Mouse (Mus musculus) forebrain, postnatal 0 days (tissue): ENCODE results near the gene Rhbdf1. TPM values are rescaled to one million over a fixed set of nuclear protein-coding genes. Genes with fewer than 3 reads are reported as not detected.
"Not testable (repeated sequence)": the region's sequence is repeated elsewhere in the genome, so short reads cannot be mapped to it uniquely, and the experiment has no call there.

ENCODE experiments used
- ATAC-seq: fragments of 200-750 bp; cut with Nextera tagmentation; 2 replicates; pipeline ENCODE4 v1.8.0; 2017; ENCODE audit warnings: mild to moderate bottlenecking, moderate library complexity
- DNase-seq: peaks from one replicate; pipeline ENCODE4 v3.0.0-alpha.2; 2015
- H3K27ac ChIP-seq: fragments of 300-500 bp; sonication (generic); 2 replicates; pipeline ENCODE4 v1.5.1; 2014; ENCODE audit warnings: low read depth, mild to moderate bottlenecking, antibody characterized with exemption, low read length, moderate library complexity, mixed read lengths
- H3K27me3 ChIP-seq: fragments of 300-500 bp; sonication (generic); 2 replicates; pipeline ENCODE4 v1.6.1; 2014; ENCODE audit warnings: mild to moderate bottlenecking, low read length, mixed read lengths; ENCODE audit not compliant: insufficient read depth
- H3K36me3 ChIP-seq: fragments of 300-500 bp; sonication (generic); 2 replicates; pipeline ENCODE4 v1.6.1; 2014; ENCODE audit warnings: mild to moderate bottlenecking, moderate library complexity; ENCODE audit not compliant: insufficient read depth
- H3K4me1 ChIP-seq: fragments of 300-500 bp; sonication (generic); 2 replicates; pipeline ENCODE4 v1.6.1; 2014; ENCODE audit warnings: antibody characterized with exemption; ENCODE audit not compliant: insufficient read depth
- H3K4me2 ChIP-seq: fragments of 300-500 bp; sonication (generic); 2 replicates; pipeline ENCODE4 v1.6.1; 2014; ENCODE audit warnings: low read depth, mild to moderate bottlenecking, moderate library complexity
- H3K4me3 ChIP-seq: fragments of 300-500 bp; sonication (generic); 2 replicates; pipeline ENCODE4 v1.5.1; 2014; ENCODE audit warnings: low read depth, low read length, mixed read lengths
- H3K9ac ChIP-seq: fragments of 300-500 bp; sonication (generic); 2 replicates; pipeline ENCODE4 v1.6.1; 2014; ENCODE audit warnings: mild to moderate bottlenecking
- H3K9me3 ChIP-seq: fragments of 300-500 bp; sonication (generic); 2 replicates; pipeline ENCODE4 v1.6.1; 2016; ENCODE audit warnings: low read length
- CTCF ChIP-seq: sonication (generic); IDR thresholded peaks from 2 replicates; pipeline ENCODE4 v1.5.1; 2016; ENCODE audit warnings: antibody characterized with exemption, control low read depth, low read depth
- WGBS: fragments of 180-500 bp; shearing (Covaris S2); extraction: QIAGEN DNeasy Blood & Tissue Kit; methylation state at CpG from one replicate; pipeline ENCODE4 v1.1.7; 2014; 5-methylcytosine and 5-hydroxymethylcytosine counted together
- polyA plus RNA-seq: library from polyadenylated mRNA; unstranded; fragments of >200 nt; fragmentation: Nextera tagmentation; extraction: Ambion mirVana; gene quantifications from 2 replicates; pipeline ENCODE4 v1.2.1, GENCODE M21; 2015
- total RNA-seq: library from RNA; depleted of rRNA; stranded (reverse); fragments of >200 nt; gene quantifications from 2 replicates; pipeline ENCODE4 v1.2.3, GENCODE M21; 2014

Rhbdf1 gene
- total and polyA plus RNA-seq, 2 experiments from 2014 or later, result 17.9 to 23.2 TPM

DNA sequence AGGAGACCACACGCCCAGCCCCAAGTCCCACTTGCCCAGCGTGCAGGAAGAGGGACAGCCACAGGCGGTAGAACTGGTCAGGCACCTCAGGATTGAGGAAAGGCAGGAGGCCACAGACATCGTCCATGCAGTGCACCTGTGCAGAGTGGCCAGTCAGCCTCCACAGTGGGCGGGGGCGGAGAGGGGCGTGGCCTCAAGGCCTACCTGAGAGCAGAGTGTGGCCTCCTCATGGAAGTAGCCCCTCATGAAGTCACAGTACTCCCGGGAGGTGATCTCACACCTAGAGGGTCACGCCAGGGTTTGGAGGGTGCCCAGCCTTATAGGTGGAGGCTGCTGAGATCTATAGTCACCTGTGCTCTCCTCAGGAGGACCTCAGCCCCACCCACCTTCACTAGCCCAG, 11.5 kb downstream of the Rhbdf1 start:
- no peak for TF ChIP-seq CTCF
- H3K9ac ChIP-seq, result no peak overlapping the region
- H3K9me3 ChIP-seq, result no peaks in the 10 kb centered on the region
- no peak overlapping the region for H3K4me3 ChIP-seq
- H3K4me1 ChIP-seq, result no peaks in the 10 kb centered on the region
- no peak overlapping the region for H3K27ac ChIP-seq
- DNase-seq (no peak), ATAC-seq (no peak)
- H3K36me3 ChIP-seq, result peaks cover 18% of the 10 kb centered on the region; the same call in 1 of the 2 replicates
- H3K4me2 ChIP-seq, result no peak overlapping the region
- no peaks in the 10 kb centered on the region for H3K27me3 ChIP-seq
- 88% methylated on average over 9 of the region's 9 CpGs for WGBS

DNA sequence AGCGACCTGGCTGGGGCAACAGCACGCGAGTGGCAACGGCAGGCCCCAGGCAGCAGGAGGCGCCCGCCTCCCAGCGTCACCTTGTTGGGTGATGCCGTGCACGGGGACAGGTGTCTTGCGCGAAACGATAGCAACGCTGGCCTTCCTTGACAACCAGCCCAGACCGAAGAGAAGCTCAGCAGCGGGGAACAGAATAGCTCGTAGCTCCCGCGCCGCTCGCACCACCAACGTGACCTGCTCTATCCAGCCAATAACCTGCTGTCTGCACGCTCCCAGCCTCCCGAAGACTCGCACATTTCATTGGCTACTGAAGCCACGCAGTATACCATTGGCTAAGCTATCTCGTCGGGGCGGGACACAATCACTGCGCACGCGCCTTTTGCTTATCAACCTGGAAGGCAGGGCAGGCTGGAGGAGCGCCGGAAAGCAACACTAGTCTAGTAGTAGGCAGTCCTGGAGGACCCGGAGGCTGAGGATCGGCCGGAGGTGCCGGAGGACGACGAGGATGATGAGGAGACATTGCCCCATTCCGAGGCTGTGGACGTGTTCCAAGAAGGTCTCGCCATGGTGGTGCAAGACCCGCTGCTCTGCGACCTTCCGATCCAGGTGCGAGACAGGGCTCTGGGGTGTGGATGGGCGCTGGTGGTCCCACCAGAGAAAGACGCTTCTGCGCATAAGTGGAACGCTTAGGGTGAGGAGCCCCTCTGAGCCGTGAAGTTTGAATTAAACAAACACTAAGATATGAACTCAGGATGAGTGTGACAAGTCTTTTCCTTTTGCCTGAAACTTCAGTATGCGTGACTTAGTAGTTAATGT, 16.8 kb downstream of the Rhbdf1 start, which contains the start of gene Snrnp25:
Gene Snrnp25 (plus strand): TSS at position 358 of the 816 bp plus-strand sequence.
- 1% methylated on average over 52 of the region's 52 CpGs for WGBS
- Histone ChIP-seq H3K27me3 (no peaks in the 10 kb centered on the region), H3K4me1 (no peaks in the 10 kb centered on the region), H3K9me3 (no peaks in the 10 kb centered on the region), H3K27ac (no peak within 1 kb of the TSS), H3K4me3 (peak within 1 kb of the TSS; percentile 59), H3K9ac (peak within 1 kb of the TSS; percentile 53; the same call in 1 of the 2 replicates), H3K36me3 (peaks cover 12% of the 10 kb centered on the region; the same call in 1 of the 2 replicates), H3K4me2 (peak within 1 kb of the TSS; percentile 78)
- ATAC-seq (peak; percentile 100), DNase-seq (peak; percentile 99)
- peak; percentile 55 for TF ChIP-seq CTCF

DNA sequence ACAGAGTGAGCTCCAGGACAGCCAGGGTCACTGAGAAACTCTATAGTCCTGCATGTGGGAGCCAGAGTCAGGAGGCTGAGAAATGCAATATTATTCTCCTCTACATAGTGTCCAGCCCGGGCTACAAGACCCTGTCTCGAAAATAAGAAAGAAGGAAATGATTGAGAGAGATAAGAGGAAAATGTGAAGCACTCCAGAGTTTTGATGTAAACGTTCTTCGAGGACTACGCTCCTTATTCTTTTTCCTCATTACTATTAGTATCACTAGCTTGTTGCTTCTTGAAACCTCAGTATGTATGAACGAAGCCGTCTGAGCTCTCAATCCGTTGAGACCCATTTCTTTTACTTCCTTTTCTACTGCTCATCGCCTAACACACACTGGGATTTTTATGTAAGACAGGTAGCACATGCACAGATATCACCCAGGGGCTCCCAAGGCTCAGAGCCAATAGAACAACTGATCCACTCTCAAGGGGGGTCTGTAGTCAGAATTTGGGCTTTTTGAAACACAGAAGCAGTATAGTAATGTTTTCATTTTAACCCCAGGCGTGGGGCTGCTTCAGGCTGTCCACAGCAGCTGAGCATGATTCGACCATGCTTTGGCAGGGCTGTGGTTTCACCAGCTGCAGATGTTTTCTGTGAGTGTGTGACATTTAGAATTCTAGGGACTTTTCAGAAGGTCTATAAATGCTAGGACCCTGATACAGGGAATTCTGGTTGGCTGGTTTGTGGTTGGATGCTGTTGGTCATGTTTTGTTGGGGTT, 20.0 kb downstream of the Rhbdf1 start:
- DNase-seq, result no peak
- Histone ChIP-seq H3K4me3 (no peak overlapping the region), H3K36me3 (no peaks in the 10 kb centered on the region), H3K9me3 (no peaks in the 10 kb centered on the region), H3K4me1 (no peaks in the 10 kb centered on the region), H3K27ac (no peak overlapping the region), H3K27me3 (no peaks in the 10 kb centered on the region), H3K9ac (no peak overlapping the region), H3K4me2 (no peak overlapping the region)
- TF ChIP-seq CTCF, result no peak
- no peak for ATAC-seq
- 82% methylated on average over 11 of the region's 11 CpGs for WGBS

GRCm38 (mm10) chr11:32200992-32201391, 21.1 kb downstream of the Rhbdf1 start:
- not testable (repeated sequence) for H3K4me1 ChIP-seq, H3K4me3 ChIP-seq, ATAC-seq, H3K27ac ChIP-seq, H3K4me2 ChIP-seq, H3K9me3 ChIP-seq, H3K9ac ChIP-seq, H3K36me3 ChIP-seq, H3K27me3 ChIP-seq, DNase-seq
- TF ChIP-seq CTCF, result 0 out of 2 replicates have a peak, but pooled peaks have one; percentile 4
- WGBS, result 80% methylated on average over 1 of the region's 1 CpGs

- no peak for TF ChIP-seq CTCF
- no peak for ATAC-seq
- no peak within 1 kb of the TSS for H3K27ac ChIP-seq
- H3K9me3 ChIP-seq, result no peaks in the 10 kb centered on the region
- no peak within 1 kb of the TSS for H3K4me2 ChIP-seq
- H3K4me3 ChIP-seq, result no peak within 1 kb of the TSS
- DNase-seq, result no peak
- no peaks in the 10 kb centered on the region for H3K27me3 ChIP-seq
- WGBS, result 81% methylated on average over 10 of the region's 10 CpGs
- H3K9ac ChIP-seq, result no peak within 1 kb of the TSS
- no peaks in the 10 kb centered on the region for H3K4me1 ChIP-seq
- H3K36me3 ChIP-seq, result no peaks in the 10 kb centered on the region
These were observed 22.0 kb downstream of the Rhbdf1 start, which contains the start of gene Il9r for GRCm38 (mm10) chr11:32200075-32200601. Gene Il9r (minus strand): TSS chr11:32200279.

DNA sequence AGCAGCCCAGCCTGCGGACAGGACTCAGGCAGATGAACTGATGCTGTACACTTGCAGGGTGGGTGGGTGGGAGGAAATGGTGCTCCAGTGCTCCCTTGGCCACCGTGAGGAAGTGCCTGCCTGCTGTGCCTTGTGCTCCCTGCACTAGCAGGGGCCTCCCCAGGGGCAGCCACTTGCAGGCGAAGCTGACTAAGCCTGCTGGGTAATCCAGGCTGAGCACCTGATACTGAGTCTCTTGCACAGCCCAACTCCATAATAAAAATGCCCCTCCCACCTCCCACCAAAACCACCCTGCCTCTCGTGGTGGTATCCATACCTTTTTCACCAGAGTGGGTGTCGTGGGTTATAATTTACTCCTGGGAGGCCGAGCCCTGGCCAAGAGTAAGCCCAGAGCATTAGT, 22.9 kb downstream of the Rhbdf1 start:
- DNase-seq (no peak), ATAC-seq (no peak)
- TF ChIP-seq CTCF, result no peak

More for the DNA sequence above, 22.9 kb downstream of the Rhbdf1 start:
- Histone ChIP-seq H3K4me1 (no peaks in the 10 kb centered on the region), H3K36me3 (no peaks in the 10 kb centered on the region), H3K4me2 (no peak overlapping the region), H3K27me3 (no peaks in the 10 kb centered on the region), H3K9ac (no peak overlapping the region), H3K27ac (no peak overlapping the region), H3K4me3 (no peak overlapping the region), H3K9me3 (no peaks in the 10 kb centered on the region)
- WGBS, result 42% methylated on average over 6 of the region's 6 CpGs
